Mouse (Mus musculus): ENCODE results near the gene Mrps11.

The Mrps11 gene

GRCm38 (mm10) chr7:78782639-78783581, at the start of gene Mrps11, which contains the start of gene Mrpl46:
Gene Mrps11 (plus strand): TSS chr7:78783119.
Gene Mrpl46 (minus strand): TSS chr7:78783531.
- peak; percentile 86 for DNase-seq

GRCm38 (mm10) chr7:78737196-78737595, 45.7 kb upstream of the Mrps11 start:
- no peak for DNase-seq

- no peak for DNase-seq
Observed at GRCm38 (mm10) chr7:78737614-78738210, 45.2 kb upstream of the Mrps11 start, which contains the start of gene Ntrk3. Gene Ntrk3 (minus strand): TSS chr7:78738012.

DNA sequence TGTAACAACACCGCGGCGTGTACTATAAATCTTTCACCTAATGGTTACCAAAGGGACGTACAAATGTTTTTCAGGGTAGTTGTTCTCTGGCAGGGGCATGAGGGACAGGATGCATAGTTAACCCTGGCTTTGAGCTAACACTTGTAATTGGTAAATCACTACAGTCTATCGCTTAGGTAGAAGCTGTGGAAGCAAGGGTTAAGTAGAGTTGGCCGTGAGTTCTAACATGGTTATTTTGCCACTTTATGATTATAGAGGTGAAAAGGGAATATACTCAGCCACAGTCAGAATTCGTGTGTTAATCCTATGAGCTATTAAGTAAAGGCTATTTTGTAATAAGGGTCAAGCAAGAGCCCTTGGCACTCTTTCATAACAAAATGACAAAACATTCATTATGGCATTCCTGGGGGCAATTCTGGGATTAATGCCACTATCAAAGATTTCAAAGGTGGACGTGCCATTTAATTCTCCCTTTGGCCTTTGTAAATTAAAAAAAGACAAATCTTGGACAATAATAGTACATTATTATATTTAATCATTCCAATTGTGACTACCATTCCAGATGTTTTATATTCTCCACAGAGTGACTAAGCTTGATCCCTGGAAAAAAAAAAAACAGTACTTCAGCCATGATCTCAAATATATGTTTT, 43.4 kb upstream of the Mrps11 start:
- no peak for DNase-seq

DNA sequence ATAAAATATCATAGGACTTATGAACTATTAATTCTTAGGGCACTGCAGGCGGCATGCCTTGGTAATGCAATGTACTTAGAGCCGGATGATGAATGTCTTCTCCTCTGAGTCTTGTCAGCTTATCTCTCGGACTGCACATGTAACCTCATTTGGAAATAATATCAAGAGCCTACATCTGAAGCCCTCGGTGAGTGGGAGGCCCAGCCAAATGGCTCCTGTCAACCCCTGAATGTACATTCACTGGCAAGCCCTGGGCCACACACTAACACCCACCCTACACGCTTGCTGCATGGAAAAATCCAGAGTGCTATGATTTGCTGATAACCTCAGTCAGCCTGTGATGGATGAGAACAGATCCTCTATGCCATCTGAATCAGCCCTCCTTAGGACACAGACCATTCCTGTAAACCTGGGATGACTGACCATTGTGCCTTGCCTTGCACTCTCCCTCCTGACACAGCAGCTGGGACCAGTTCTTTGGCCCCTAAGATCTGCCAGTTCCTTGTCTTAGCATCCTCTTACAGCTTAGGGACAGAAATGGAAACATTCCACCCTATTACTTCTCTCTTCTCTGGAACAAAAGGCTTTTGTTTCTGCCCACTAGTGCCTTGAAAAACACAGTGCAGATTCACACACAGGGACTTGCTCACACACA, 39.1 kb upstream of the Mrps11 start:
- DNase-seq = no peak

GRCm38 (mm10) chr7:78752961-78753360, 30.0 kb upstream of the Mrps11 start:
- DNase-seq = no peak

- DNase-seq = no peak
Observed at GRCm38 (mm10) chr7:78753752-78754457, 29.0 kb upstream of the Mrps11 start.

GRCm38 (mm10) chr7:78754458-78755000, 28.4 kb upstream of the Mrps11 start:
- DNase-seq = no peak

DNA sequence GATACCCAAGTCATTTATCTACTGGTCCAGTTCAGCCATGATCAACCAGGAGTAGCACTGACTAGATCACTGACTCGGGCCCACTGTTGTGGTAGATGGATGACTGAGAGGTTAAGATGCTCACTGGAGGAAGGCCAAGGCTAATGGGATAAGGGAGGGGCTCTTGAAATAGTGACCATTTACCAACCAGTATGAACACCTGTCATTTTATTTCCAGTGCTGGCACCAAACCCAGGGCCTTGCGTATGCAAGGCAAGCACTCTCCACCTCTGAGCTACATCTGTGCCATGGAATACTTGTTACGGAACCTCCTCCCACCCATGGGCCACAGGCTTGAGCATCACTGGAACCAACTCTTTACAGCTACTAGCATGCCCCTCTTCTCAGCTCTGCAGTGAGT, 19.1 kb upstream of the Mrps11 start:
- DNase-seq = no peak

GRCm38 (mm10) chr7:78765215-78765631, 17.7 kb upstream of the Mrps11 start:
- no peak for DNase-seq

- peak; percentile 96 for DNase-seq
Observed at GRCm38 (mm10) chr7:78766019-78766683, 16.8 kb upstream of the Mrps11 start.

DNA sequence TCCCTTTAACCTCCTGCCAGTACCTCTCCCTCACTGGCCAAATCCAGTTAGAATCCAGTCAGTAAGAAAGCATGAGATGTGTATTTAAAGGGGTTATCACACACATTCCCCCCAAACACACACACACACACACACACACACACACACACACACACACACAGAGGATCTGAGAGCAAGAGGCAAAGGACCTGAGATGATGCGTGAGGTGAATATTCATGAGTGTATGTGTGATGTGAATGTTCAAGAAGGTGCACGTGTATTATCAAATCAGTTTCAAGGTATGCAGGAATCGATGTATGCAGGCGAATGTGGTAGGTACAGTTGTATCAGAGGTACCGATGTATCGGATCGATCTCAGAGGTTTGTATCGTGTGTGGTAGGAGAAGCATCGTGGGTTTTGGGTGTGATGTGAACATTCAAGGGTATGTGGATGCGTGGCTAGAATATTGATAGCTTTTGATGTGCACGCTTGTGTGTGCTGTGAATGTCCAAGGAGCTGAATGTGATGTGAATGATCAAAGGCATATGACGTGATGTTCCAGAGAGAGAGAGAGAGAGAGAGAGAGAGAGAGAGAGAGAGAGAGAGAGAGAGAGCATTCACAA, 14.9 kb upstream of the Mrps11 start:
- DNase-seq = no peak

DNA sequence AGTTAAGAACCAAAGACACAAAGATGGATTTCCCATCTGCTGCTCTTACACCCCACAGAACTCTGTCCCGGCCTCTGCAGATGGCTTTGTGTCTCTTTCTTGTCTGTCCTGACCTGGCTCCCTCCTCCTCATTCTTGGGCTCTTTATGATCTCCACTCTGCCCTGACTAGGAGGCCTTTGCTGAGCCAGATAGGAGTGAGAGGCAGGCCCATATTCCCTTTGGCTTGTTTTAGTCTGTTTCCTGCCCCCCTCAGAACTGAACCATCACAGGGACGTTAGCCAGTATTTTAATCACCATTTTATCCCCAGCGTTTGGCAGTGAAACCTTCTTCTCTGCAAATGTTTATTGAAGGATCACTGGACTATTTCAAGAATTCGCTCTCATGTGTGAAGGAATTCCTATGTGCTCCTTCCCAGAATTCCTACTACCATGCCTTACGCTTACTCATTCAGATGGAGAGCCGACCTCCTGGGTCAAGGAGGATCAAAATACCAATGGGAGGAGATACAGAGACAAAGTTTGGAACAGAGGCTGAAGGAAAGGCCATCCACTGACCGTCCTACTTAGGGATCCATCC, 13.8 kb upstream of the Mrps11 start:
- DNase-seq = no peak

DNA sequence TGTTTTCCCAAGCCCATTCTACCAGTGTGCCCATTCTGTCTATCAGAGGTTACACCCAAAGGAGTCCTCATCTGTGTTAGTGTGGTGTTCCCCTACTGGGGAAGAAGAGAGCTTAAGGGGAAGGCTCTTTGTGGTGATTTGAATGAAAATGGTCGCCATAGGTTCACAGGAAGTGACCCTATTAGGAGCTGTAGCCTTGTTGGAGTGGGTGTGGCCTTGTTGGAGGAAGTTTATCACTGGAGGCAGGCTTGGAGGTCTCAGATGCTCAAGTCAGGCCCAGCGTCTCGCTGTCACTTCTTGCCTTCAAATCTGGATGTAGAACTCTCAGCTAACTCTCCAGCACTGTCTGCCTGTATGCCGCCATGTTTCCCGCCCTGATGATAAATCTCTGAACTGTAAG, 12.0 kb upstream of the Mrps11 start:
- DNase-seq = no peak

GRCm38 (mm10) chr7:78778741-78779140, 4.2 kb upstream of the Mrps11 start:
- no peak for DNase-seq

DNA sequence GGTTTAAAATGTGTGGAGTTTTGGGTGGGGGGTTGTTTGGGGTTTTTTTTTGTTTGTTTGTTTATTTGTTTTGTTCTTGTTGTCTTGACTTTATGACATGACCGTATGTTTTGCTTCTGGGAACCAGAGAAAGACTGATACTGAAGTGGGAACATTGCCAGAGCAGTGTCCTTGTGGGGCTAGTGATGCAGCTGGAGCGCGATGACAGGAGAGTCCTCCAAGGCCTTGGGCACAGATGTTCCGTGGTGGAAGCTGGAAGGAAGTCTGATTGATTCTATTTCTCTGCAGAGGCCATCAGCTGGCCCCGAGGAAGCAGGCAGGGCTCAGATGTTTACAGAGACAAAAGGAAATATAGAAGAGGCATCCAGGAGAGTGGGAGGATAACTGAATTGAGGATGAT, 3.0 kb downstream of the Mrps11 start:
- no peak for DNase-seq

DNA sequence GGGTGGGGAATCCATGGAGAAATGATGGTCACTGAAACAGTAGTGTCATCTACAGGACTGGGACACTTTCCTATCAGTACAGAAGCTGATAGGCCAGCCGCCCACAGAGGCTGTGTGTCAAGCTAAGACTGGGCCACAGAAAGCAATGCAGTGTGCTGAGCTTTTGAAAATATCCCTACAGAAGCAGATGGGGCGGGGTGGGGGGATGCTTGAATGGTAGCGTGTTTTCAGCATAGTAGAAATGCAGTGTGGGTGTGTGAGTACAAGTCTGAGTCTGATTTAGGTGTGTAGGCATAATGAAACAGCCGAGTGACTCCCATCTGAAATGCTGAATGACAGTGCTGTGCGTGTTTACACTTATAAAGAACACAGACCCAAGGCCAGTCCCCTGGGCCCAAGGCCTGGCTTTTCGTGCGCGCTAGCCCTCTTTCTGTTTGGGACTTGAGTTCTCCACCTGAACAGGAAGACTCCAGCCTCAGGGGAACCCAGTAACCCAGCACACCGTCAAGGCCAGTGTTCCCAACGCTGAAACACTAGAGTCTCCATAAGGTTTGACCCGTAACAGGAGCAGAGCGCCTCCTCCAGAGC, 5.0 kb downstream of the Mrps11 start:
- DNase-seq = no peak

- DNase-seq = no peak
Observed at GRCm38 (mm10) chr7:78791359-78792222, 8.7 kb downstream of the Mrps11 start.

- no peak for DNase-seq
Observed at GRCm38 (mm10) chr7:78793895-78794570, 11.1 kb downstream of the Mrps11 start.

Measured in right cerebral cortex, postnatal 4 days (tissue).